Mouse (Mus musculus) colon, adult 2 months (tissue): ENCODE measurements around the gene Zfp524. TPM values are rescaled to one million over a fixed set of nuclear protein-coding genes. Genes with fewer than 3 reads are reported as not detected.

Experiments
- polyA plus RNA-seq: library from polyadenylated mRNA; depleted of rRNA; stranded (reverse); fragments of >200 nt; gene quantifications from 2 replicates; pipeline ENCODE4 v1.2.3, GENCODE M21; 2012; rRNA removed

Gene Zfp524
- 58.6 and 61.0 TPM in 2 replicates for polyA plus RNA-seq

DNA sequence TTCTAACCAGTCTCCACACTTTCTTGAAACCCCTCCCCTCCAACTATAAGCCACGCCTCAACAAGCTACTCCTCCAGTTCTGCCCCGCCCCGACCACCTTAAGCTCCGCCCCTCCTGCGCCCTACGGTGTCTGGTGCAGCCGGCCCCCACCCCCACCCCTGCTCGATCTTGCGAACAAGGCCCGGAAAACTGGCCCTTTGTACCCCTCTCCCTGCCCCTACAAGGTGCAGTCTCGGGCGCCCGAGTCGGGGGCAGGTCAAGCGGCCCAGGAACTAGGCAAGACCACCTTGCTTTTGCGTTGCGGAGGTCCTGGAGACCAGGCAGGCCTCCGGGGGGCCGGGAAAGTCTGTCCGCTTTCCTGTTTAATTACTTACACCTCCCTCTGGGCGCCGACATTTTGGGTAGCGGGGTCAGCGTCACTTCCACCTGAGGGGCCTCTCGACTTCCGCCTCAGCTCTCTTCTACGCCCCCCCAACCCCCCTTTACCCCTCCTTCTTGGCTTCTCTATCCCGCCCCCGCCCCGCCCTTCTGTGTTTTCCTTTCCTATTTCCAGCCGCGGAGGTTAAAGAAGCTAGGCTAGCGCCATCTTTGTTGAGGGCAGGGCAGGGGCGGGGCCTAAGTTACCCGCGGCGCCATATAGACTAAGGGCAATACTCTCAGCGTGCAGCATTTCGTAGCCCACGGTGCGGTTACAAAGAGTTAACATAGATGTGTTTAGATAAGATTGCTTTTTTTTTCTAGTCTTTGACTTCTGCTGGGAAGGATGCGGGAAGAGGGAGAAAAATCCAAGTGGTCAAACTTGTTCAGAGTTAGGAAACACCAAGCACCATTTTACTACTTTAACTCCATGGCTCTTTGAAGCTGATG lies at the start of gene Zfp524, which contains the start of gene Fiz1:
TSS of gene Zfp524 (plus strand) at position 165 of the 867 bp plus-strand sequence.
TSS of gene Fiz1 (minus strand) at position 447 of the 867 bp plus-strand sequence.

GRCm38 (mm10) chr7:4971068-4971467 lies 43.1 kb upstream of the Zfp524 start, which contains the start of gene Sbk3:
Gene Sbk3 (minus strand): TSS chr7:4971168.

DNA sequence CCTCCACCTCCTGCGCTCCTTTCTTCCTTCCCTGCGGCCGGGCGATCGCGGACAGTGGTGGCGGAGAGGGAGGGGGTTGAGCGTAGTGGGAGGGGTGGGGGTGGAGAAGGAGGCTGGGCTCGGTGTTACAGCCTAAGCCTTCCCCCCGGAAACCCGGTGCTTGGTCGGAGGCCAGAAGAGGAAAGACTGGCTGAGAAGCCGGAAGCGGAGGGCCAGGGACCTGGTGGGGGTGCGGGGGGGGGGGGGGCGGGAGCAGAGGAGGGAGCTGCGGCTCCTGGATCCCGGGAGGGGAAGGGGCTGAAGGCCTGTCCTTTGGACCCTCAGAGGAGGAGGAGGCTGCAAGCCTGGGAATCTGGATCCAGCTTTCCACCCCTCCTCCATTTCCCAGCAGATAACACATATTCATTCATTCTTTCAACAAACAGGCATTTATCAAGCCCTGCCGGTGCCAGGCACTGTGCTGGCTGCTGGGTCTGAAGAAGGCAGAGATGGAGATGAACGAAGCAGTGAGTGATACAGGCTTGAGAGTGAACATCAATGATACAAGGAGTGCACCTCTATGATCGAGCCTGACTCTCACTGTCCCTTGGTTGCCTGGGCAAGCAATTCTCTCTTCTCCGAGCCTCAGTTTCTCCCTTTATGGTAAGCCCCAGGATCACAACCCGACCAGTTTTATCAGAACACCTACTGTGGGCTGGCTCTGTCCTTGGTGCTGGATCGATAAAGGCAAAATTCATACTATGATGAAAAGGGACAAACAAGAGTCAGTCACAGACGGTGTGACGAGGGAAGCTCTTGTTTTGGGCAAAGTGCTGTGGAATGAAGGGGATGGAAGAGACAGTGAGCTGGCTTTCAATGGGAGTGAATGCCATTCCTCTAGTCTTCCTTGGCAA lies 18.0 kb upstream of the Zfp524 start, which contains the start of gene Zfp579:
TSS of gene Zfp579 (minus strand) at position 156 of the 893 bp plus-strand sequence.

DNA sequence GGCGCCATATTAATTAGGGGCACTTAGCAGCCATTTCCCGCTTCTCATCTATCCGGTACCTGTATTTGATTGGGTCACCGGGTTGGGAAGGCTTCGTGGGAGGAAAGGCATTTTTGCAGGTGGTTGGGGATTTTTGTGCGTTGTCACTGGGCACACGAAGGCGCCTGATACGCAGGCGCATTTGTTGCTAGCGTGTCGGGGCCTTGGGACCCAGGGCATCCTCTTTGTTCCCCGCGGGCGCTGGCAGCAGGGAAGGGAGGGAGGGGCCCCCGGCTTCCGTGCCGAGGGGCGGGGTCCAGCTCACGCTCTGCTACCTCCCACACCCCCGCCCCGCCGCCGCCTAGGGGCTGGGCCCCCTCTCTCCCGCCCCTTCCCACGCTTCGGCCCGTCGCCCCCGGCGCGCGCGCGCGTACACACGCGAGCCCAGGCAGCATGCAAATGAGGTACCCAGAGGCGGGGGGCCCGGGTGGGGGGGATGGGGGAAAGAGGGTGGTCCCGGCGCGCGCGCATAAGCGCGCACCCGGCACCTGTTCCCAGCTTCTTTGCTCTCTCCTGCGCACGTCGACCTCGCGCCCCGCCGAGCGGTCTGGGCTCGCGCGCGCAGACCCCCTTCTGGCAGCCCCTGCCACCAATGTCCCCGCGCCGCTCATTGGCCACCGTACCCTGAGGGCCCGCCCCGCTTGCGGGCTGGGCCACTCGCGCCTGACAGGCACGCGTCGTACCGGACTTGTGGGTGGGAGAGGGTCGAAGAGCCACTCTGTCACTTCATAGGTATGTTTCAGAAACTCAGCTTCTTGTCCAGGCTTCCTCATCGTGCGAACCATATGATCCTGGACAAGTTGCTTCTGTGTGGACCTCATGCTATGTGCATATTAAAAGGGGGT lies 1.1 kb downstream of the Zfp524 start, which contains the start of gene Gm44973:
TSS of gene Gm44973 (plus strand) at position 379 of the 884 bp plus-strand sequence.

GRCm38 (mm10) chr7:5020000-5020681 lies 5.9 kb downstream of the Zfp524 start, which contains the start of the genes Zfp865 and Ccdc106:
Gene Zfp865 (plus strand): TSS chr7:5020376.
Gene Ccdc106 (plus strand): TSS chr7:5020553.

GRCm38 (mm10) chr7:5033818-5034217 lies 19.6 kb downstream of the Zfp524 start, which contains the start of gene 4632433K11Rik:
Gene 4632433K11Rik (plus strand): TSS chr7:5034118.

GRCm38 (mm10) chr7:5038109-5038732 lies 24.0 kb downstream of the Zfp524 start, which contains the start of gene Zfp784:
Gene Zfp784 (minus strand): TSS chr7:5038446.

DNA sequence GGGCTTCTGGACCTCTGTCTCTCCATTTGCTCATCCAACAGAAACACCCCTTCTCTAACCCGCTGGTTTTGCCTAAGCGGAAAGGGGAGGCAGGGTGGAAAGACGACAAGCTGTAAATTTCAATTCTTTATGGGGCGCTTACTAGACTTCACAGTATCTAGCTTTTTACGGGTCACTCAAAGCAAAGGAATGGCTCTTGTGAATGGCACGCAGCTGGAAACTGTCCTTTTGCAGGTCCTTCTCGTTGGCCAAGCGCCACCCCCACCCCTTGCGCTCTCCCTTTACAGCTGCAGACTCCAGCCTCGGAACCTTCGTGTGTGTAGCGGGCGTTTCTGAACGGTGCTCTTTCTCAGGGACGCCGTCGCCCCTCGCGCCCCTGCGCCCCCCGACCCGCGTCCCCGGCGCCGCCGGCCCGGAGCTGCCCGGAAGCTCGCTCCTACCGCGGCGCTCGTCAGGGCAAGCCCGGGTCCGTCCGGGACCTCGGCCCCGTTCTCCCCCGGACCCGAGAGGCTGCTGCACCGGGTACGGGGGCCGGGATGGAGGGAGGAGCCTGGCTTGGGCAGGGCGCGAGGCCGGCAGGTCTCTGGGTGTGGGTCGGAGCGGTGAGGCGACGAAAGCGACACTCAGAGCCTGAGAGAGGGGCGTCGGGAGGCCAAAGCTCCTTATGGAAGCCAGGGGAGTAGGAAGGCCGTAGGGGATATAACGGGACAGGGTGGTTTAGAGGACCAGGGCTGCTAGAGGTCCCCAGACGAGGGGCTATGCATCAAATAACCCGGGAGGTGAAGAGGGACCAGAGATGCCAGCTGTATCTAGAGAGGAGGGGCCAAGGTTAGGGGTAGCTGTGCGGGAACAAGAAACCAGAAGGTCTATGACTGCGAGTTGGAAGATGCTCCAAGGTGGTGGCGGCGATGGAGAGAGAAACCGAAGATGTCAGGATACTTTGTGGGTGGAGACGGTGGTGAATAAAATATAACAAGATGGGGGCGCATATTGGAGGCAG lies 37.3 kb downstream of the Zfp524 start, which contains the start of gene Zfp580:
TSS of gene Zfp580 (plus strand) at position 346 of the 1,000 bp plus-strand sequence.

DNA sequence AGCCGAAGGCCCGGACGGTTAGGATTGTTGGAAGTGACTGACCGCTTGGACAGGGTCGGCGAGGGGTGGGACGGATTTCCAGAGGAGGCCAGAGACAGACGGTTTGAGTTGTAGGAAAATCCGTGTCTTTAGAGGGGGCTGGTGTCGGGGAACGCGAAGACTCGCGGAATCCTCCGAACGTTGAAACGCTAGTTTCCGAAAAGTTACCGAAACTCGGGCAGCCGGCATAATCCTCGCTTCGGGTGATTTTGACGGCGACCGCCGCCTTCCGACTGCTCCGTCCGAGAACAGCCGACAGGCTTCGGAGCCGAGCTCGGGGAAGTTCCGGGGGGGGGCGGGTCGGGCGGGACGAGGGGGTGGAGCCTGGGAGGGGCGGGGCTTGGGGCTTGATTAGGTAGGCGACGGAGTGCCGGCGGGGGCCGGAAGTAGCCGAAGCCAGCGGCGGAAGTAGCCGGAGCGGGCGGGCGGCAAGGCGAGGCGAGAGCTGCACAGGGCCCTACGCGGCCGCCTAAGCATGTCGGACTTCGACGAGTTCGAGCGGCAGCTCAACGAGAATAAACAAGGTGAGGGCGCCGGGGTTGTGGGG lies 47.7 kb downstream of the Zfp524 start, which contains the start of gene U2af2:
TSS of gene U2af2 (plus strand) at position 370 of the 586 bp plus-strand sequence.

Other genes starting within 250 kb of the Zfp524 start
- gene Fam71e2, start 243.1 kb upstream of the Zfp524 start, polyA plus RNA-seq: not detected in 2 replicates
- gene Il11, start 231.6 kb upstream of the Zfp524 start, polyA plus RNA-seq: 0.90 and 1.0 TPM in 2 replicates
- not detected in 2 replicates for gene Tmem190, start 231.5 kb upstream of the Zfp524 start, polyA plus RNA-seq
- gene Tmem238, start 224.8 kb upstream of the Zfp524 start, polyA plus RNA-seq: 227 and 263 TPM in 2 replicates
- gene Rpl28, start 221.5 kb upstream of the Zfp524 start, polyA plus RNA-seq: 405 and 513 TPM in 2 replicates
- 143 and 257 TPM in 2 replicates for gene Ube2s, start 201.8 kb upstream of the Zfp524 start, polyA plus RNA-seq
- gene Shisa7, start 169.7 kb upstream of the Zfp524 start, polyA plus RNA-seq: 2.0 and 2.8 TPM in 2 replicates
- gene Isoc2b, start 144.2 kb upstream of the Zfp524 start, polyA plus RNA-seq: 40.8 and 52.6 TPM in 2 replicates
- gene Isoc2a, start 137.3 kb upstream of the Zfp524 start, polyA plus RNA-seq: 18.6 and 21.4 TPM in 2 replicates
- gene Gm36210, start 107.9 kb upstream of the Zfp524 start, polyA plus RNA-seq: 0.08 TPM in 1 of 2 replicates, not detected in the other
- 31.6 and 31.7 TPM in 2 replicates for gene Zfp628, start 99.2 kb upstream of the Zfp524 start, polyA plus RNA-seq
- 16.0 and 18.1 TPM in 2 replicates for gene Nat14, start 92.4 kb upstream of the Zfp524 start, polyA plus RNA-seq
- gene Ssc5d, start 88.6 kb upstream of the Zfp524 start, polyA plus RNA-seq: 12.0 and 12.4 TPM in 2 replicates
- 0.09 and 0.30 TPM in 2 replicates for gene Sbk2, start 50.0 kb upstream of the Zfp524 start, polyA plus RNA-seq
- gene Sbk3, start 43.2 kb upstream of the Zfp524 start, polyA plus RNA-seq: 0.28 TPM in 1 of 2 replicates, not detected in the other
- 60.1 and 63.9 TPM in 2 replicates for gene Zfp579, start 18.3 kb upstream of the Zfp524 start, polyA plus RNA-seq
- 35.6 and 36.3 TPM in 2 replicates for gene Fiz1, start 282 bp downstream of the Zfp524 start, polyA plus RNA-seq
- 0.35 TPM in 1 of 2 replicates, not detected in the other for gene Gm44973, start 1.1 kb downstream of the Zfp524 start, polyA plus RNA-seq
- 37.3 and 43.2 TPM in 2 replicates for gene Zfp865, start 6.0 kb downstream of the Zfp524 start, polyA plus RNA-seq
- 3.0 and 3.6 TPM in 2 replicates for gene Ccdc106, start 6.1 kb downstream of the Zfp524 start, polyA plus RNA-seq
- not detected in 2 replicates for gene 4632433K11Rik, start 19.7 kb downstream of the Zfp524 start, polyA plus RNA-seq
- 6.4 and 8.7 TPM in 2 replicates for gene Zfp784, start 24.0 kb downstream of the Zfp524 start, polyA plus RNA-seq
- gene Zfp580, start 37.1 kb downstream of the Zfp524 start, polyA plus RNA-seq: 15.7 and 17.3 TPM in 2 replicates
- 136 and 150 TPM in 2 replicates for gene U2af2, start 47.7 kb downstream of the Zfp524 start, polyA plus RNA-seq
- gene Epn1, start 65.8 kb downstream of the Zfp524 start, polyA plus RNA-seq: 351 and 358 TPM in 2 replicates
- gene Rfpl4, start 102.5 kb downstream of the Zfp524 start, polyA plus RNA-seq: not detected in 2 replicates
- gene Rasl2-9, start 111.5 kb downstream of the Zfp524 start, polyA plus RNA-seq: 0.22 and 0.27 TPM in 2 replicates
- not detected in 2 replicates for gene Vmn1r55, start 135.3 kb downstream of the Zfp524 start, polyA plus RNA-seq
- gene Vmn1r56, start 182.3 kb downstream of the Zfp524 start, polyA plus RNA-seq: not detected in 2 replicates
- not detected in 2 replicates for gene Vmn1r57, start 204.1 kb downstream of the Zfp524 start, polyA plus RNA-seq